Mouse (Mus musculus): ENCODE results near the gene Tnfrsf1b.
"Not testable (repeated sequence)": the region's sequence is repeated elsewhere in the genome, so short reads cannot be mapped to it uniquely, and the experiment has no call there.

Tnfrsf1b gene

GRCm38 (mm10) chr4:145178918-145179549 lies 67.6 kb downstream of the Tnfrsf1b start:
- no peak for DNase-seq

DNA sequence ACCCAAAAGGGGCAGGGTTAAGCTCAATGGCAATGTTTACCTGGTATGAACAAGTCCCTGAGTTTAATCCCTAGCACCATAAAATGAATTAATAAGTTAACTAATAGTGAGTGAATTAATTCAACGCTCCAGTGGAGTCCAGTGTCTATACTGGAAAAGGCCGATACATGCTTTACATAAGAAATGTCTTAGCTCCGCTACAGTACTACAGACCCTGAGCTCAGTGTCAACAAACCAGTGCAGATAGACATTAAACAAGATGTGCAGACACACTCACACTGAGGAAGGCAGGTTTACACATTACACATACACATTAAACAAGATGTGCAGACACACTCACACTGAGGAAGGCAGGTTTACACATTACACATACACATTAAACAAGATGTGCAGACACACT lies 81.1 kb downstream of the Tnfrsf1b start:
- not testable (repeated sequence) for DNase-seq

- DNase-seq: no peak
Measured at GRCm38 (mm10) chr4:145164111-145164510, 82.6 kb downstream of the Tnfrsf1b start.

Measured in cerebellum, postnatal 10 days (tissue).